ENCODE assay signal across 15 mouse cellular contexts in genomic region chr5:138504548-138504947, GRCm38 (mm10). TPM values are rescaled to one million over a fixed set of nuclear protein-coding genes. Genes with fewer than 3 reads are reported as not detected.
ATAC-seq lines count a peak whose summit lies in the region.
"Had no signal": no experiment of that assay in that cellular context is flagged by ENCODE, and none has a peak within 500 bp of the region (broad histone marks: within the 10 kb centered on the region; RNA-seq: fewer than 3 reads in every experiment).

No protein-coding gene starts in this region.

- ATAC-seq in granulocyte monocyte progenitor cell, adult 5-6 weeks (replicated peaks; ENCODE audit: poor library complexity, severe bottlenecking), result peak; percentile 46; the same call in 1 of the 2 replicates
- ATAC-seq in megakaryocyte, adult 5-6 weeks (ENCODE audit: poor library complexity, severe bottlenecking), result peak; percentile 59; the same call in 1 of the 2 replicates
- peak; percentile 52; the same call in 1 of the 2 replicates for ATAC-seq in megakaryocyte progenitor cell, adult 5-6 weeks (replicated peaks; ENCODE audit: poor library complexity)

RNA-seq across cellular contexts. Expression of gene 1700123K08Rik, which starts 60.0 kb away (rescaled TPM):
- not detected in 2 replicates for total RNA-seq in granulocyte monocyte progenitor cell, adult 5-6 weeks (2014; fragmentation: Nextera tagmentation)
- not detected in 2 replicates for total RNA-seq in granulocyte monocyte progenitor cell, adult 5-6 weeks (2017)
- total RNA-seq in megakaryocyte, adult 5-6 weeks (2015), result not detected in 2 replicates
- total RNA-seq in megakaryocyte, adult 5-6 weeks (2017), result not detected in 2 replicates
- not detected in 2 replicates for total RNA-seq in megakaryocyte progenitor cell, adult 5-6 weeks (2015)
- not detected in 2 replicates for total RNA-seq in megakaryocyte progenitor cell, adult 5-6 weeks (2017)
- total RNA-seq: adrenal gland, adult 18-20 months; adrenal gland, adult 2 months; adrenal gland, adult 8-10 months; adrenal gland, postnatal 10 days; adrenal gland, postnatal 14 days; adrenal gland, postnatal 25 days; adrenal gland, postnatal 36 days; adrenal gland, postnatal 4 days; CH12.LX; ES-E14; G1E; MEL had no signal
